Mouse (Mus musculus): Measurements from ENCODE around the gene Magi1. TPM values are rescaled to one million over a fixed set of nuclear protein-coding genes. Genes with fewer than 3 reads are reported as not detected.

Magi1 gene
- total and polyA plus RNA-seq, 3 experiments: 4.1 to 16.5 (median 14.0) TPM

DNA sequence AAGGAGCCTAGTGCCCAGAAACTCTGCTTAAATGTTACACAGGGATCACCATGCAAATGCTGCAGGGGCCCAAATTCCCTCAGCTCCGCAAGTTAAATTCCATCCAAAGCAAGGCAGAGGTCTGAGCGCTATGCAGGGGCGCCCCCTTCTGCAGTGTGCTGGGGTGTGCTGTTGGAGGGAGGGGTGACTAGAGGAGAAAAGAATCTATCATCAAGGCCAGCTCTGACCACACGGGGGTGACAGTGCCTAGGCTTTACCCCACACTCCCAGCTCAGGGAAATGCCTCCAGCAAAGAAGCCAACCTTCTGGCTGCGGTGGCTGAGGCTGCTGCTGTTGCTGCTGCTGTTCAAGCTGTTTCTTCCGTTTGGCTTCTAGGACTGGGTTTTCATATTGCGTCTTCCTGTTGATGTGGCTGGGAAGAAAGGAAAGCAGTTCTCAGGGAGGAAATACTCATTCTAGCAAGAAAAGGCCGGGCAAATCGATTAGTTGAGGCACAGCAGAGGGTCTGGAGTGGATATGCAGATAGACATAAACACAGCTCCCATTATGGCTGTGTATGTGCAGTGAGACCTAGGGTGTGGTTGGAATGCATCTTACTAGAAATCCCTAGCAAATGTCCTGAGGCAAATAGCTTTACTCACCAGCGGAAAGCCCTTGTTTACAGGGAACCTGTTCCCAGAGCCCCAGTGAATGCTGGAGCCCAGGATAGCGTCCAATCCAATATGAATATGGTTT is 526.2 kb downstream of the Magi1 start:
- 23% methylated on average over 11 of the region's 11 CpGs for WGBS
- Histone ChIP-seq H3K4me1 (ENCODE audit: control insufficient read depth, insufficient read depth, low read length) (peaks cover 3% of the 10 kb centered on the region), H3K27ac (peak overlapping the region; percentile 55), H3K27me3 (ENCODE audit: control insufficient read depth, insufficient read depth, low read length) (no peaks in the 10 kb centered on the region), H3K79me2 (replicated peaks; ENCODE audit: control insufficient read depth, insufficient read depth, low read length) (no peaks in the 10 kb centered on the region), H3K36me3 (ENCODE audit: control insufficient read depth, insufficient read depth, low read length) (no peaks in the 10 kb centered on the region), H3K4me3 (no peak overlapping the region), H3K9ac (ENCODE audit: low read depth, low read length) (no peak overlapping the region)
- peak; percentile 79 for DNase-seq
- no peak for TF ChIP-seq POLR2A (IDR thresholded peaks at IDR 0.05; ENCODE audit: insufficient read depth, low read depth, low read length)
- TF ChIP-seq CTCF (IDR thresholded peaks at IDR 0.05): peak; percentile 88
- TF ChIP-seq EP300 (IDR thresholded peaks at IDR 0.05; ENCODE audit: insufficient read depth, low read depth, low read length): peak; percentile 83; the same call in 1 of the 2 replicates
- intact Hi-C loops (cut with DNase I): loop anchor here (2.0 to 5.0 kb wide), 2 partner anchors 227 to 285 kb away; no protein-coding TSS in a partner anchor

DNA sequence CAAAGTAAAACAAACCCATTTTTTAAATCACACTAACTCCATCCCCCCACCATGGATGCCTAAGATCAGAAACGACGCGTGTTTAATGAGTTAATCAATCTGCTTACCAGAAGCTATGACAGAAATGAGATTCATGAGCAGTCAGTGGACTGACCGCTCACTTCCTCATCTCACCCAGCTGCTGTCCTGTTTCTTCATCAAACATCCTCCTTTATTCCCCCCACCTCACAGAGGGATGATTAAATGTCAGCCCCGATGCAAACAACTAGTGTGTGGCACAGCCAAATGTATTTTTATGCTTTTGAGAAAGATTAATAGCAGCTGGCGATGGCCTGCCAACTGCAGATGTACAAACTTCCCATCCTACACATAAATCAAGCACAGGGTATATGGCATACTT is 540.6 kb downstream of the Magi1 start:
- TF ChIP-seq EP300 (IDR thresholded peaks at IDR 0.05; ENCODE audit: insufficient read depth, low read depth, low read length): no peak
- no peak for TF ChIP-seq POLR2A (IDR thresholded peaks at IDR 0.05; ENCODE audit: insufficient read depth, low read depth, low read length)
- TF ChIP-seq CTCF (IDR thresholded peaks at IDR 0.05): no peak
- no peak overlapping the region for H3K27ac ChIP-seq

DNA sequence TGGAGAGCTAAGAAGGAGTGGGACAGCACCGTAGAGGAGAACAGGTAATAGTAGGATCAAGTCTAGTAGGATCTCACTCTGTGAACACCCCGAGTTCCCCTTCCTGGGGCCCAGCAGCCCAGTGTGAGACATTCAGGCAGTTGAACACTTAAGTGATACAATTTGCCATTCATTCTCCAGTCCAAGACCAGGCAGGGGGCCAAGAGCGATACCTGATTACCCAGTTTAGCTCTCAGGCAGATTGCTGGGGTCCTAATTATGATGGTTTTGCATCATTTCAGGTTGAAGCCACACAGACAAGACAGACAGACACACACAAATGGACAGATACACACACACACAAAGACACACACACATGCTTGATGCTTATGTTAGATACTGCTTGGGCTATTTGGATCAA is 543.9 kb downstream of the Magi1 start:
- H3K27me3 ChIP-seq (ENCODE audit: control insufficient read depth, insufficient read depth, low read length): no peaks in the 10 kb centered on the region
- 81% methylated on average over 3 of the region's 3 CpGs for WGBS

More for the DNA sequence above, 540.6 kb downstream of the Magi1 start:
- Histone ChIP-seq H3K79me2 (replicated peaks; ENCODE audit: control insufficient read depth, insufficient read depth, low read length) (no peaks in the 10 kb centered on the region), H3K36me3 (ENCODE audit: control insufficient read depth, insufficient read depth, low read length) (no peaks in the 10 kb centered on the region), H3K27me3 (ENCODE audit: control insufficient read depth, insufficient read depth, low read length) (no peaks in the 10 kb centered on the region), H3K4me3 (no peak overlapping the region), H3K4me1 (ENCODE audit: control insufficient read depth, insufficient read depth, low read length) (no peaks in the 10 kb centered on the region), H3K9ac (ENCODE audit: low read depth, low read length) (no peak overlapping the region)
- 89% methylated on average over 6 of the region's 6 CpGs for WGBS
- intact Hi-C loops (cut with DNase I): no loop called here
- no peak for DNase-seq

DNA sequence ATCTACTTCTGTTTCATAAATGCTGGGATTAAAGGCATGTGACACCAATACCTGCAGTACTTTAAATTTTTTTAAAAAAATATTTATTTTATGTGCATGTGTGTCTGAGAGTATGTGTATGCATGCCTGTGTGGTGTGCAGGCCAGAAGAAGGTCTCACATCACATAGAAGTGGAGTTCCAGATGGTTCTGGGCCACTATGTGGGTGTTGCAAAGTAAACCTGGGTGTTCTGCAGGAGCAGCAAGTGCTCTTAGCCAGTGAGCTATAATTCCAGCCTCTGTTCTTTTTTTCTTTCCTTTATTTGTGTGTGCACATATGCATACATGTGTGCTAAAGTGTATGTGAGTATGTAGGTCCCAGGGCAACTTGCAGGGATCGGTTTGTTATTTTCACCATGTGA is 546.6 kb downstream of the Magi1 start:
- WGBS: 89% methylated on average over 1 of the region's 1 CpGs
- no peaks in the 10 kb centered on the region for H3K27me3 ChIP-seq (ENCODE audit: control insufficient read depth, insufficient read depth, low read length)
- H3K79me2 ChIP-seq (replicated peaks; ENCODE audit: control insufficient read depth, insufficient read depth, low read length): no peaks in the 10 kb centered on the region
- no peak for DNase-seq
- intact Hi-C loops (cut with DNase I): no loop called here
- H3K4me1 ChIP-seq (ENCODE audit: control insufficient read depth, insufficient read depth, low read length): peaks cover 4% of the 10 kb centered on the region
- TF ChIP-seq CTCF (IDR thresholded peaks at IDR 0.05) (no peak), EP300 (IDR thresholded peaks at IDR 0.05; ENCODE audit: insufficient read depth, low read depth, low read length) (no peak), POLR2A (IDR thresholded peaks at IDR 0.05; ENCODE audit: insufficient read depth, low read depth, low read length) (no peak)
- no peak overlapping the region for H3K4me3 ChIP-seq
- no peaks in the 10 kb centered on the region for H3K36me3 ChIP-seq (ENCODE audit: control insufficient read depth, insufficient read depth, low read length)
- H3K9ac ChIP-seq (ENCODE audit: low read depth, low read length): no peak overlapping the region
- no peak overlapping the region for H3K27ac ChIP-seq

More for the DNA sequence above, 543.9 kb downstream of the Magi1 start:
- Histone ChIP-seq H3K9ac (ENCODE audit: low read depth, low read length) (no peak overlapping the region), H3K79me2 (replicated peaks; ENCODE audit: control insufficient read depth, insufficient read depth, low read length) (no peaks in the 10 kb centered on the region), H3K36me3 (ENCODE audit: control insufficient read depth, insufficient read depth, low read length) (no peaks in the 10 kb centered on the region), H3K4me1 (ENCODE audit: control insufficient read depth, insufficient read depth, low read length) (peaks cover 4% of the 10 kb centered on the region), H3K4me3 (no peak overlapping the region), H3K27ac (no peak overlapping the region)
- intact Hi-C loops (cut with DNase I): no loop called here
- no peak for TF ChIP-seq EP300 (IDR thresholded peaks at IDR 0.05; ENCODE audit: insufficient read depth, low read depth, low read length)
- no peak for TF ChIP-seq POLR2A (IDR thresholded peaks at IDR 0.05; ENCODE audit: insufficient read depth, low read depth, low read length)
- no peak for TF ChIP-seq CTCF (IDR thresholded peaks at IDR 0.05)
- DNase-seq: no peak

DNA sequence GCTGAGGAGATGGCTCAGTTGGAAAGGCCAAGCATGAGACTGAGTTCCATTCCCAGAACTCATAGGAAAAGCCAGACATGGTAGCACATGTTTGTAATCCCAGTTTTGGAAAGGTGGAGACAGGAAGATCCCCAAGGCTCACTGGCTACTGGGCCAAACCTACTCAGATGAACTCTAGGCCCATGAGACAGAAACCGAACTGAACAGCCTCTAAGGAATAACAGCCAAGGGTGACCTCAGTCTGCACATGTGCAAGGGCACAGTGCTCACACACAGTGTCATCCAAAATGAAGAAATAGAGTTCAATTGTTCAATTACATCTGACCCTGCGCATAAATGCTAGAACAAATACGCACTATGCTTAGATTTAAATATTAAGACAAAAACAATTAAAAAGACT is 547.6 kb downstream of the Magi1 start:
- peak in 1 of 2 experiments; percentile 17 for DNase-seq

DNA sequence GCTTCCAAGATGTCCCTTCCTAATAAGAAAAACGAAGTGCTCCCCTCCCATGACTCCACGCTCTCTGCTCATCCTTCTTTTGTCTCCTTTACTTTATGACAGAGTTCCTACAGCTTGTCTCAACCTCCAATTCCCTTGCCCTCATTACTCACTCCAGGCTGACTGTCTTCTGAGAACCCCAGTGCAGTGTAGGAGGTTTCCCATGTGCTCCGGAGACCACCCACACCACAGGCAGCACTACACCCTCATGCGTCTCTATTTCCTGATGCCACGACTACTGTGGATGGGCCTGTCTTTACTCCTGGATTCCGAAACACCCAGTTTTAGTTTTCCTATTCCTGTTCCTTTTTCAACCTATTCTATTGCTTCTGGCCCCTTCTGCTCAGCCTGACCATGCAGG is 549.9 kb downstream of the Magi1 start:
- TF ChIP-seq POLR2A (IDR thresholded peaks at IDR 0.05; ENCODE audit: insufficient read depth, low read depth, low read length) (no peak), CTCF (IDR thresholded peaks at IDR 0.05) (no peak), EP300 (IDR thresholded peaks at IDR 0.05; ENCODE audit: insufficient read depth, low read depth, low read length) (no peak)
- intact Hi-C loops (cut with DNase I): no loop called here
- no peak overlapping the region for H3K9ac ChIP-seq (ENCODE audit: low read depth, low read length)
- peaks cover 4% of the 10 kb centered on the region for H3K4me1 ChIP-seq (ENCODE audit: control insufficient read depth, insufficient read depth, low read length)
- DNase-seq: no peak
- no peak overlapping the region for H3K27ac ChIP-seq
- no peaks in the 10 kb centered on the region for H3K79me2 ChIP-seq (replicated peaks; ENCODE audit: control insufficient read depth, insufficient read depth, low read length)
- H3K4me3 ChIP-seq: no peak overlapping the region
- WGBS: 81% methylated on average over 6 of the region's 6 CpGs
- no peaks in the 10 kb centered on the region for H3K36me3 ChIP-seq (ENCODE audit: control insufficient read depth, insufficient read depth, low read length)
- no peaks in the 10 kb centered on the region for H3K27me3 ChIP-seq (ENCODE audit: control insufficient read depth, insufficient read depth, low read length)

More for the DNA sequence above, 547.6 kb downstream of the Magi1 start:
- no peaks in the 10 kb centered on the region for H3K36me3 ChIP-seq (ENCODE audit: control insufficient read depth, insufficient read depth, low read length)
- no peak for TF ChIP-seq CTCF (IDR thresholded peaks at IDR 0.05)
- no peak for TF ChIP-seq EP300 (IDR thresholded peaks at IDR 0.05; ENCODE audit: insufficient read depth, low read depth, low read length)
- no peak for TF ChIP-seq POLR2A (IDR thresholded peaks at IDR 0.05; ENCODE audit: insufficient read depth, low read depth, low read length)
- intact Hi-C loops (cut with DNase I): no loop called here
- no peaks in the 10 kb centered on the region for H3K27me3 ChIP-seq (ENCODE audit: control insufficient read depth, insufficient read depth, low read length)
- H3K9ac ChIP-seq (ENCODE audit: low read depth, low read length): no peak overlapping the region
- 78% methylated on average over 3 of the region's 3 CpGs for WGBS
- peaks cover 4% of the 10 kb centered on the region for H3K4me1 ChIP-seq (ENCODE audit: control insufficient read depth, insufficient read depth, low read length)
- no peak overlapping the region for H3K27ac ChIP-seq
- H3K79me2 ChIP-seq (replicated peaks; ENCODE audit: control insufficient read depth, insufficient read depth, low read length): no peaks in the 10 kb centered on the region
- no peak overlapping the region for H3K4me3 ChIP-seq
